Mouse (Mus musculus) forebrain, embryonic 10.5 days (tissue): ENCODE data around the gene Dmc1. TPM values are rescaled to one million over a fixed set of nuclear protein-coding genes. Genes with fewer than 3 reads are reported as not detected.

ENCODE experiments used
- DNase-seq: peaks from one replicate; pipeline ENCODE4 v3.0.0-alpha.2; 2017; ENCODE audit warnings: low spot score; ENCODE audit errors: extremely low spot score
- H3K27ac ChIP-seq: fragments of 300-500 bp; sonication (generic); 2 replicates; pipeline ENCODE4 v1.5.1; 2016; ENCODE audit warnings: mild to moderate bottlenecking
- H3K27me3 ChIP-seq: fragments of 300-500 bp; sonication (generic); 2 replicates; pipeline ENCODE4 v1.6.1; 2016; ENCODE audit warnings: mild to moderate bottlenecking; ENCODE audit not compliant: poor library complexity, severe bottlenecking
- H3K36me3 ChIP-seq: fragments of 300-500 bp; sonication (generic); replicated peaks from 2 replicates; pipeline ENCODE4 v1.6.1; 2016; ENCODE audit warnings: mild to moderate bottlenecking, moderate library complexity
- H3K4me1 ChIP-seq: fragments of 300-500 bp; sonication (generic); 2 replicates; pipeline ENCODE4 v1.6.1; 2016
- H3K4me3 ChIP-seq: fragments of 300-500 bp; sonication (generic); 2 replicates; pipeline ENCODE4 v1.5.1; 2016; ENCODE audit warnings: mild to moderate bottlenecking, moderate library complexity
- H3K9me3 ChIP-seq: fragments of 300-500 bp; sonication (generic); 2 replicates; pipeline ENCODE4 v1.6.1; 2016; ENCODE audit warnings: mild to moderate bottlenecking, moderate library complexity
- WGBS: fragments of 180-500 bp; shearing (Covaris S2); methylation state at CpG from one replicate; pipeline ENCODE4 v1.1.7; 2016; 5-methylcytosine and 5-hydroxymethylcytosine counted together
- polyA plus RNA-seq: library from polyadenylated mRNA; unstranded; fragments of >200 nt; fragmentation: Nextera tagmentation; extraction: Ambion mirVana; gene quantifications from 2 replicates; pipeline ENCODE4 v1.2.1, GENCODE M21; 2016

Dmc1 gene
- polyA plus RNA-seq, 1 experiment from 2014 or later, result 1.2 TPM

GRCm38 (mm10) chr15:79608214-79608613 lies 3.3 kb upstream of the Dmc1 start:
- no peak for DNase-seq
- H3K4me1 ChIP-seq, result peaks cover 11% of the 10 kb centered on the region
- H3K36me3 ChIP-seq, result peaks cover 23% of the 10 kb centered on the region
- H3K4me3 ChIP-seq, result no peak overlapping the region
- H3K9me3 ChIP-seq, result peaks cover 11% of the 10 kb centered on the region
- no peak overlapping the region for H3K27ac ChIP-seq
- whole genome bisulfite sequencing, result 87% methylated on average over 7 of the region's 7 CpGs
- H3K27me3 ChIP-seq, result peaks cover 27% of the 10 kb centered on the region

DNA sequence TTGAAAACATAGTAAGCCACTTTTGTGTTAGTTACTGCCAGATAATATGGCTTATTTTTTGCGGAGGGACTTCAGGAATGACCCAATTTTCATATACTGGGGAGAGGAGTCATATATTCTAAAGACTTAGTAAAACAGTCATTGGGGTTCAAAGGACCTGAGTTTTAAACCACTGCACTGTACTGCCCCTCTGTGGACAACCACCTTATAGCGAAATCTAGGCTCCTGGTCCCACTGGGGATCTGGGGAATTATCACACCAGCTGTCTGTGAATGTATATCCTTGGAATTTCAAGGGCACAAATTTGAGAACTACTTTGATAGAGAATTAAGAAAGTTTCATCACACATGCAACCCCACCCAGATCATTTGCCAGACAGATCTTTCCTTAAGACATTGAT lies 2.8 kb upstream of the Dmc1 start:
- DNase-seq, result no peak
- WGBS, result 62% methylated on average over 2 of the region's 2 CpGs
- Histone ChIP-seq H3K36me3 (peaks cover 20% of the 10 kb centered on the region), H3K27ac (no peak overlapping the region), H3K4me1 (peaks cover 11% of the 10 kb centered on the region), H3K27me3 (peaks cover 32% of the 10 kb centered on the region), H3K9me3 (peaks cover 11% of the 10 kb centered on the region), H3K4me3 (no peak overlapping the region)

DNA sequence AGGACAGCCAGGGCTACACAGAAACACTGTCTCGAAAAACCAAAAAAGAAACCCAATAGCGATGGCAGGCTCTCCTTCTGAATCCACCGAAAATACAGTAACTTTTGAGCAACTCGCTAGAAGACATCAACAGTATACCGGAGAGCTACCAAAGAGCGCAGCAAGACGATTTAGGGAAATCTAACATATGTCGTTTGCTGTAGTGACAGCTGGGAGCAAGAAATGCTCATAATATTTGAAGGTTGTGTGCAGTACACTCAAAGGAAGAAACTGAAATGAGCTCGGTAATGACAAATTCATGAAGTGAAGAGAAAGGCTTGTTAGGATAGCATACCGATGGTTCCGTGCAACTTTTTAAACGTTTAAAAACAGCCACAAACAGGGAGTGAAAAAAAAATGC lies 1.3 kb upstream of the Dmc1 start:
- H3K36me3 ChIP-seq, result peaks cover 11% of the 10 kb centered on the region
- 90% methylated on average over 12 of the region's 12 CpGs for WGBS
- peaks cover 32% of the 10 kb centered on the region for H3K27me3 ChIP-seq
- no peak overlapping the region for H3K4me3 ChIP-seq
- H3K9me3 ChIP-seq, result peaks cover 11% of the 10 kb centered on the region
- no peak overlapping the region for H3K27ac ChIP-seq
- no peak for DNase-seq
- peaks cover 11% of the 10 kb centered on the region for H3K4me1 ChIP-seq

GRCm38 (mm10) chr15:79600176-79600575 lies 4.7 kb downstream of the Dmc1 start:
- DNase-seq, result no peak
- Histone ChIP-seq H3K4me3 (no peak overlapping the region), H3K27ac (no peak overlapping the region), H3K27me3 (peaks cover 23% of the 10 kb centered on the region), H3K36me3 (0 out of 2 replicates have a peak, but pooled peaks cover 2% of the 10 kb centered on the region), H3K9me3 (peaks cover 4% of the 10 kb centered on the region), H3K4me1 (peaks cover 9% of the 10 kb centered on the region)
- 86% methylated on average over 2 of the region's 2 CpGs for WGBS

DNA sequence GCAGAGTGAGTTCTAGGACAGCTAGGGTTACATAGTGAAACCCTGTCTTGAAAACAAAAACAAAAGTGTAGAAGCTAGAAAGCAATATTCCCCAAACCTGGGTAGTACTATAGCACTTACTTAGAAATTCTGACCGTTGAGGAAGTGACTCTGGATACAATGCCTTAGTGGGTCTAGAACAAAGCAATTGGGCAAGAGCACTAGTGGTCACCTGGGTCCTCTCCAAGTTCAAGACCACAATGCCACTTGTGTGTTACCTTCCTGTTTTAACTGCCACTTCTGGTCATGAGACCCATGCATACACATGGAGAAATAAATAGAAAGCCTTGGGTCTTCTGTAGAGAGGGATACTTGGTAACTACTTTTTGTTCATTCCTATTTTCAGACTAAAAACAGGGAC lies 6.2 kb downstream of the Dmc1 start:
- Histone ChIP-seq H3K27me3 (peaks cover 9% of the 10 kb centered on the region), H3K4me1 (no peaks in the 10 kb centered on the region), H3K27ac (no peak overlapping the region), H3K4me3 (no peak overlapping the region), H3K36me3 (0 out of 2 replicates have a peak, but pooled peaks cover 2% of the 10 kb centered on the region), H3K9me3 (no peaks in the 10 kb centered on the region)
- WGBS, result 90% methylated on average over 1 of the region's 1 CpGs
- DNase-seq, result no peak

DNA sequence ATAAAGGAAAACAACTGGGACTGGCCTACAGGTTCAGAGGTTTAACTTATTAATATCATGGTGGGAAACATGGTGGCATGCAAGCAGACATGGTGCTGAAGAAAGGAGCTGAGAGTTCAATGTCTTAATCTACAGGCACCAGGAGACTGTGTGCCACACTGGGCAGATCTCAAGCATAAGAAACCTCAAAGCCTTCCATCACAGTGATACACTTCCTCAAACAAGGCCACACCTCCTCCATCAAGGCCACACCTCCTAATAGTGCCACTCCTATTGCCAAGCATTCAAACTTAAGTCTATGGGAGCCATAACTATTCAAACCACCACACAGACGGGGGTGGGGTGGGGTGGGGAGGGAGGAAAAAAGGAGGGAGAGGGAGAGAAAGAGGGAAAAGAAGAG lies 23.3 kb downstream of the Dmc1 start:
- no peaks in the 10 kb centered on the region for H3K36me3 ChIP-seq
- WGBS, result 55% methylated on average over 1 of the region's 1 CpGs
- no peak overlapping the region for H3K27ac ChIP-seq
- no peaks in the 10 kb centered on the region for H3K9me3 ChIP-seq
- no peaks in the 10 kb centered on the region for H3K27me3 ChIP-seq
- DNase-seq, result no peak
- H3K4me3 ChIP-seq, result no peak overlapping the region
- no peaks in the 10 kb centered on the region for H3K4me1 ChIP-seq

DNA sequence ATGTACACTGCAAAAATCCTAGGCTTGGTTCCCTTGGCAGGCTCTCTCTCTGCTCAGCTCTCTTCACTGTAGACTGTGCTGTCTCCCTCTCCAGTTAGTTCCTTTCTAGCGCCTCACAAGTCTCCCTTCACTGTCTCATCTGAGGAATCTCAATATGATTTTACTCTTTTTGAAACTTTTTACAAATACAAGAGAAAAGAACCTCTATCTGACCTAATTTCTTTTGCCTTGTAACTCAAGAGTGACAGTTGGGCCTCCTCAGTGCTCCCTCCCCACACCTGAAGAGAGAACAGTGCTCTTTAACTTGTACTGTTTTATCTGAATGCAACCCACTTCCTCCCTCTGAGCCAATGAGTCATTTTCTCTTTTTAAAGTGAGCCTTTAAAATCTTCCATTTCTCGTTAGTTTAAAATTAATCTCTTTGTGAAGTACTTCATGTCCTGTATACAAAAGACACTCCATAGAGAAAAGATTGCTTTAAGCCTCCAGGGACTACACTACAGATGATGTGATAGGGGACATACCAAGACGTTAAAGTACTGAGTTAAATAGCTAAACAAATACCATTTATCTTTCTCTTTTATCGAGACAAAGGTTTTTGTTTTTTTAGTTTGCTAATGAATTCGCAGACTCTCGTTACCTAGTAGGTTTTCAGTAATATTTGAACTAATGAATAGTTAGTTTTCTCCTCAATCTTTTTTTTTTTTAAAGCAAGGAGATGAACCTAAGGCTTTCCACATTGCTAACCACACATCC lies 27.1 kb downstream of the Dmc1 start:
- no peak for DNase-seq
- Histone ChIP-seq H3K27me3 (no peaks in the 10 kb centered on the region), H3K27ac (no peak overlapping the region), H3K36me3 (no peaks in the 10 kb centered on the region), H3K4me1 (no peaks in the 10 kb centered on the region), H3K4me3 (no peak overlapping the region), H3K9me3 (no peaks in the 10 kb centered on the region)
- WGBS, result 65% methylated on average over 6 of the region's 6 CpGs

GRCm38 (mm10) chr15:79576947-79577346 lies 28.0 kb downstream of the Dmc1 start:
- Histone ChIP-seq H3K36me3 (no peaks in the 10 kb centered on the region), H3K27ac (no peak overlapping the region), H3K9me3 (no peaks in the 10 kb centered on the region), H3K4me3 (no peak overlapping the region), H3K27me3 (no peaks in the 10 kb centered on the region), H3K4me1 (no peaks in the 10 kb centered on the region)
- WGBS, result 88% methylated on average over 2 of the region's 2 CpGs
- no peak for DNase-seq

DNA sequence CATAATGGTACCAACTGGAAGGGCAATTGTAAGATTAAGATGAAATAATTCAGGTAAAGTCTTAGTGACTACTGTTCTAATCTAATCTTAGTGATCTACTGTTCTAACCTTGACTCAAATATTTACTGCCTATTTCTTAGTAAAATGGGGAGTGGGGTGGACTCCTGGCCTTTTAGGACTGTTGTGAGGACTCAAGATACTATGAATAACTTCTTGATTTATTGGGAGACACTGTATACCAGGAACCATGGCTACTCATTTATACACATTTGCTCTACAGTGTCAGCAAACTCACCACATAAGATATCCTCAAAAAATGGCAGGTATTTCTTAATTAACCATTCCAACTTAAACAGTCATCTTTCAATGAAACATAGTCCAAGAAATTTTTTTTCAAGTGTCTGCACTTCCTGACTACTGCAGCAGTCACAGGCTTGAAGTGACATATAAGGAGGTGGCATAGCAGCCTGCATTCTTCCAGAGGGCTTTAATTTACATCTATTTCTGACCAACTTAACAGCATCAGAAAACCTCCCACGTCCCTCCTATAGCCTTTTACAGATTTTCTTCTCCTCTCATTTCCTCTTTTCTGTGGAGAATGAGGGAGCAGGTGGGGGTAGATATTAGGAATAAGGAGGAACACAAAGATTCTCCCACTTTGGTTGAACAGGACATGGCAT lies 29.2 kb downstream of the Dmc1 start:
- no peaks in the 10 kb centered on the region for H3K9me3 ChIP-seq
- no peak overlapping the region for H3K27ac ChIP-seq
- no peak for DNase-seq
- no peaks in the 10 kb centered on the region for H3K4me1 ChIP-seq
- no peaks in the 10 kb centered on the region for H3K27me3 ChIP-seq
- H3K4me3 ChIP-seq, result no peak overlapping the region
- 71% methylated on average over 1 of the region's 1 CpGs for WGBS
- H3K36me3 ChIP-seq, result no peaks in the 10 kb centered on the region

- WGBS, result 88% methylated on average over 9 of the region's 9 CpGs
These were observed 42.5 kb downstream of the Dmc1 start for GRCm38 (mm10) chr15:79562417-79562816.

GRCm38 (mm10) chr15:79559649-79560048 lies 45.3 kb downstream of the Dmc1 start:
- Histone ChIP-seq H3K27ac (no peak overlapping the region), H3K4me1 (no peaks in the 10 kb centered on the region), H3K36me3 (no peaks in the 10 kb centered on the region), H3K9me3 (no peaks in the 10 kb centered on the region), H3K27me3 (no peaks in the 10 kb centered on the region), H3K4me3 (no peak overlapping the region)
- no peak for DNase-seq
- 75% methylated on average over 3 of the region's 3 CpGs for WGBS

More at GRCm38 (mm10) chr15:79562417-79562816, 42.5 kb downstream of the Dmc1 start:
- H3K36me3 ChIP-seq, result no peaks in the 10 kb centered on the region
- H3K4me1 ChIP-seq, result no peaks in the 10 kb centered on the region
- no peaks in the 10 kb centered on the region for H3K9me3 ChIP-seq
- no peak for DNase-seq
- no peak overlapping the region for H3K27ac ChIP-seq
- H3K27me3 ChIP-seq, result no peaks in the 10 kb centered on the region
- no peak overlapping the region for H3K4me3 ChIP-seq

GRCm38 (mm10) chr15:79552566-79552965 lies 52.3 kb downstream of the Dmc1 start:
- Histone ChIP-seq H3K27ac (no peak overlapping the region), H3K27me3 (peaks cover 8% of the 10 kb centered on the region; the same call in 1 of the 2 replicates), H3K9me3 (no peaks in the 10 kb centered on the region), H3K4me1 (peaks cover 8% of the 10 kb centered on the region; the same call in 1 of the 2 replicates), H3K36me3 (no peaks in the 10 kb centered on the region), H3K4me3 (no peak overlapping the region)
- no peak for DNase-seq
- 81% methylated on average over 5 of the region's 5 CpGs for WGBS

- no peak for DNase-seq
- H3K27ac ChIP-seq, result no peak overlapping the region
These were observed 56.7 kb downstream of the Dmc1 start for GRCm38 (mm10) chr15:79548226-79548625.

More at GRCm38 (mm10) chr15:79548226-79548625, 56.7 kb downstream of the Dmc1 start:
- no peaks in the 10 kb centered on the region for H3K9me3 ChIP-seq
- H3K36me3 ChIP-seq, result peaks cover 19% of the 10 kb centered on the region
- 97% methylated on average over 2 of the region's 2 CpGs for WGBS
- H3K27me3 ChIP-seq, result peaks cover 8% of the 10 kb centered on the region; the same call in 1 of the 2 replicates
- no peak overlapping the region for H3K4me3 ChIP-seq
- H3K4me1 ChIP-seq, result peaks cover 34% of the 10 kb centered on the region
